Mouse (Mus musculus): Measurements from ENCODE around the gene Cdrt4. TPM values are rescaled to one million over a fixed set of nuclear protein-coding genes. Genes with fewer than 3 reads are reported as not detected.

Gene Cdrt4
- not detected in 2 replicates for polyA plus RNA-seq (2015; fragmentation: Nextera tagmentation; extraction: Ambion mirVana)

- WGBS: 80% methylated on average over 3 of the region's 3 CpGs
- Histone ChIP-seq H3K27ac (replicated peaks) (no peak within 1 kb of the TSS), H3K4me3 (no peak within 1 kb of the TSS), H3K36me3 (no peaks in the 10 kb centered on the region), H3K4me1 (no peaks in the 10 kb centered on the region), H3K27me3 (no peaks in the 10 kb centered on the region), H3K9ac (replicated peaks) (no peak within 1 kb of the TSS), H3K9me3 (no peaks in the 10 kb centered on the region), H3K4me2 (replicated peaks) (no peak within 1 kb of the TSS)
- ATAC-seq (replicated peaks): no peak
Measured at GRCm38 (mm10) chr11:62951012-62951411, at the start of gene Cdrt4. Cdrt4 (plus strand) TSS chr11:62951193.

- Histone ChIP-seq H3K36me3 (no peaks in the 10 kb centered on the region), H3K9ac (replicated peaks) (no peak overlapping the region), H3K4me2 (replicated peaks) (no peak overlapping the region), H3K27me3 (no peaks in the 10 kb centered on the region), H3K27ac (replicated peaks) (no peak overlapping the region), H3K9me3 (no peaks in the 10 kb centered on the region), H3K4me1 (no peaks in the 10 kb centered on the region), H3K4me3 (no peak overlapping the region)
- WGBS: 42% methylated on average over 12 of the region's 12 CpGs
- ATAC-seq (replicated peaks): peak; percentile 74
Measured at GRCm38 (mm10) chr11:62901699-62902323, 49.2 kb upstream of the Cdrt4 start.

- WGBS: 35% methylated on average over 6 of the region's 6 CpGs
Measured at GRCm38 (mm10) chr11:62903871-62904495, 47.0 kb upstream of the Cdrt4 start.

GRCm38 (mm10) chr11:62909720-62910306 lies 41.2 kb upstream of the Cdrt4 start:
- Histone ChIP-seq H3K4me1 (peaks cover 3% of the 10 kb centered on the region; the same call in 1 of the 2 replicates), H3K4me2 (replicated peaks) (no peak overlapping the region), H3K9me3 (no peaks in the 10 kb centered on the region), H3K4me3 (no peak overlapping the region), H3K27ac (replicated peaks) (no peak overlapping the region), H3K27me3 (no peaks in the 10 kb centered on the region), H3K9ac (replicated peaks) (no peak overlapping the region), H3K36me3 (no peaks in the 10 kb centered on the region)
- ATAC-seq (replicated peaks): no peak
- 75% methylated on average over 3 of the region's 3 CpGs for WGBS

More at GRCm38 (mm10) chr11:62903871-62904495, 47.0 kb upstream of the Cdrt4 start:
- Histone ChIP-seq H3K4me1 (no peaks in the 10 kb centered on the region), H3K4me3 (no peak overlapping the region), H3K27me3 (no peaks in the 10 kb centered on the region), H3K9ac (replicated peaks) (no peak overlapping the region), H3K36me3 (no peaks in the 10 kb centered on the region), H3K4me2 (replicated peaks) (no peak overlapping the region), H3K9me3 (no peaks in the 10 kb centered on the region), H3K27ac (replicated peaks) (no peak overlapping the region)
- ATAC-seq (replicated peaks): no peak

GRCm38 (mm10) chr11:62911362-62911761 lies 39.6 kb upstream of the Cdrt4 start:
- no peak overlapping the region for H3K4me2 ChIP-seq (replicated peaks)
- H3K36me3 ChIP-seq: no peaks in the 10 kb centered on the region
- no peaks in the 10 kb centered on the region for H3K27me3 ChIP-seq
- no peak overlapping the region for H3K4me3 ChIP-seq
- WGBS: 43% methylated on average over 8 of the region's 8 CpGs
- no peak overlapping the region for H3K27ac ChIP-seq (replicated peaks)
- no peak overlapping the region for H3K9ac ChIP-seq (replicated peaks)
- no peaks in the 10 kb centered on the region for H3K9me3 ChIP-seq
- peaks cover 3% of the 10 kb centered on the region; the same call in 1 of the 2 replicates for H3K4me1 ChIP-seq
- no peak for ATAC-seq (replicated peaks)

GRCm38 (mm10) chr11:62913141-62913540 lies 37.9 kb upstream of the Cdrt4 start:
- Histone ChIP-seq H3K27ac (replicated peaks) (no peak overlapping the region), H3K36me3 (no peaks in the 10 kb centered on the region), H3K9me3 (no peaks in the 10 kb centered on the region), H3K4me1 (peaks cover 3% of the 10 kb centered on the region; the same call in 1 of the 2 replicates), H3K4me3 (no peak overlapping the region), H3K9ac (replicated peaks) (no peak overlapping the region), H3K27me3 (no peaks in the 10 kb centered on the region), H3K4me2 (replicated peaks) (no peak overlapping the region)
- no peak for ATAC-seq (replicated peaks)
- WGBS: 88% methylated on average over 2 of the region's 2 CpGs

- ATAC-seq (replicated peaks): no peak
- H3K4me2 ChIP-seq (replicated peaks): no peak overlapping the region
- H3K9me3 ChIP-seq: no peaks in the 10 kb centered on the region
- H3K27ac ChIP-seq (replicated peaks): no peak overlapping the region
- 68% methylated on average over 6 of the region's 6 CpGs for WGBS
- peaks cover 3% of the 10 kb centered on the region; the same call in 1 of the 2 replicates for H3K4me1 ChIP-seq
- no peak overlapping the region for H3K9ac ChIP-seq (replicated peaks)
- no peaks in the 10 kb centered on the region for H3K27me3 ChIP-seq
- H3K36me3 ChIP-seq: no peaks in the 10 kb centered on the region
- H3K4me3 ChIP-seq: no peak overlapping the region
Measured at GRCm38 (mm10) chr11:62914532-62914931, 36.5 kb upstream of the Cdrt4 start.

GRCm38 (mm10) chr11:62915486-62915885 lies 35.5 kb upstream of the Cdrt4 start:
- WGBS: 89% methylated on average over 2 of the region's 2 CpGs
- Histone ChIP-seq H3K27ac (replicated peaks) (no peak overlapping the region), H3K9me3 (no peaks in the 10 kb centered on the region), H3K4me2 (replicated peaks) (no peak overlapping the region), H3K36me3 (no peaks in the 10 kb centered on the region), H3K9ac (replicated peaks) (no peak overlapping the region), H3K4me3 (no peak overlapping the region), H3K27me3 (no peaks in the 10 kb centered on the region), H3K4me1 (peaks cover 7% of the 10 kb centered on the region; the same call in 1 of the 2 replicates)
- no peak for ATAC-seq (replicated peaks)

GRCm38 (mm10) chr11:62916765-62917164 lies 34.2 kb upstream of the Cdrt4 start:
- Histone ChIP-seq H3K36me3 (no peaks in the 10 kb centered on the region), H3K9ac (replicated peaks) (no peak overlapping the region), H3K27ac (replicated peaks) (no peak overlapping the region), H3K9me3 (no peaks in the 10 kb centered on the region), H3K27me3 (no peaks in the 10 kb centered on the region), H3K4me1 (peaks cover 9% of the 10 kb centered on the region; the same call in 1 of the 2 replicates), H3K4me2 (replicated peaks) (no peak overlapping the region), H3K4me3 (no peak overlapping the region)
- ATAC-seq (replicated peaks): no peak
- WGBS: 52% methylated on average over 2 of the region's 2 CpGs

GRCm38 (mm10) chr11:62919946-62920742 lies 30.8 kb upstream of the Cdrt4 start:
- H3K4me3 ChIP-seq: no peak overlapping the region
- 77% methylated on average over 6 of the region's 6 CpGs for WGBS
- no peaks in the 10 kb centered on the region for H3K9me3 ChIP-seq
- H3K27me3 ChIP-seq: no peaks in the 10 kb centered on the region
- no peaks in the 10 kb centered on the region for H3K36me3 ChIP-seq
- H3K4me2 ChIP-seq (replicated peaks): no peak overlapping the region
- no peak overlapping the region for H3K9ac ChIP-seq (replicated peaks)
- no peak for ATAC-seq (replicated peaks)
- 0 out of 2 replicates have a peak overlapping the region, but pooled peaks have one; percentile 15 for H3K27ac ChIP-seq (replicated peaks)
- H3K4me1 ChIP-seq: peaks cover 9% of the 10 kb centered on the region; the same call in 1 of the 2 replicates

GRCm38 (mm10) chr11:62920743-62921050 lies 30.3 kb upstream of the Cdrt4 start:
- Histone ChIP-seq H3K36me3 (no peaks in the 10 kb centered on the region), H3K4me2 (replicated peaks) (peak overlapping the region; percentile 36), H3K9ac (replicated peaks) (no peak overlapping the region), H3K27me3 (no peaks in the 10 kb centered on the region), H3K4me1 (peaks cover 9% of the 10 kb centered on the region; the same call in 1 of the 2 replicates), H3K9me3 (no peaks in the 10 kb centered on the region), H3K27ac (replicated peaks) (no peak overlapping the region), H3K4me3 (peak overlapping the region; percentile 31)
- ATAC-seq (replicated peaks): no peak
- 21% methylated on average over 6 of the region's 6 CpGs for WGBS

Measured in forebrain, embryonic 15.5 days (tissue).